Mouse (Mus musculus) neural tube, embryonic 11.5 days (tissue): ENCODE measurements around the gene Klhl35. TPM values are rescaled to one million over a fixed set of nuclear protein-coding genes. Genes with fewer than 3 reads are reported as not detected.
A peak's percentile ranks its signal among the peaks of the same experiment; 100 is the strongest.

ENCODE experiments used
- ATAC-seq: fragments of 200-750 bp; cut with Nextera tagmentation; 2 replicates; pipeline ENCODE4 v1.8.0; 2017; ENCODE audit warnings: moderate number of reproducible peaks, mild to moderate bottlenecking, moderate TSS enrichment, moderate library complexity; ENCODE audit not compliant: insufficient read depth, low FRiP score, low TSS enrichment
- DNase-seq: peaks from one replicate; pipeline ENCODE4 v3.0.0-alpha.2; 2015; ENCODE audit warnings: low spot score
- H3K27ac ChIP-seq: fragments of 300-500 bp; sonication (generic); 2 replicates; pipeline ENCODE4 v1.5.1; 2014; ENCODE audit warnings: low read depth, mild to moderate bottlenecking, low read length
- H3K27me3 ChIP-seq: fragments of 300-500 bp; sonication (generic); 2 replicates; pipeline ENCODE4 v1.6.1; 2014; ENCODE audit warnings: mild to moderate bottlenecking, low read length, mixed read lengths; ENCODE audit not compliant: control insufficient read depth, insufficient read depth
- H3K36me3 ChIP-seq: fragments of 300-500 bp; sonication (generic); 2 replicates; pipeline ENCODE4 v1.6.1; 2014; ENCODE audit warnings: mild to moderate bottlenecking, low read length, moderate library complexity, mixed read lengths; ENCODE audit not compliant: control insufficient read depth, insufficient read depth
- H3K4me1 ChIP-seq: fragments of 300-500 bp; sonication (generic); 2 replicates; pipeline ENCODE4 v1.6.1; 2014; ENCODE audit warnings: low read length, mixed read lengths; ENCODE audit not compliant: control insufficient read depth, insufficient read depth
- H3K4me2 ChIP-seq: fragments of 300-500 bp; sonication (generic); 2 replicates; pipeline ENCODE4 v1.6.1; 2014; ENCODE audit warnings: low read depth, mild to moderate bottlenecking, moderate library complexity
- H3K4me3 ChIP-seq: fragments of 300-500 bp; sonication (generic); 2 replicates; pipeline ENCODE4 v1.5.1; 2014; ENCODE audit warnings: low read depth, low read length
- H3K9ac ChIP-seq: fragments of 300-500 bp; sonication (generic); 2 replicates; pipeline ENCODE4 v1.6.1; 2014; ENCODE audit warnings: mild to moderate bottlenecking, low read length
- H3K9me3 ChIP-seq: fragments of 300-500 bp; sonication (generic); 2 replicates; pipeline ENCODE4 v1.6.1; 2016; ENCODE audit warnings: low read length; ENCODE audit not compliant: control insufficient read depth
- WGBS: fragments of 180-500 bp; shearing (Covaris S2); extraction: QIAGEN DNeasy Blood & Tissue Kit; methylation state at CpG from one replicate; pipeline ENCODE4 v1.1.7; 2014; 5-methylcytosine and 5-hydroxymethylcytosine counted together
- polyA plus RNA-seq: library from polyadenylated mRNA; unstranded; fragments of >200 nt; fragmentation: Nextera tagmentation; extraction: Ambion mirVana; gene quantifications from 2 replicates; pipeline ENCODE4 v1.2.1, GENCODE M21; 2014

The Klhl35 gene
- polyA plus RNA-seq, 1 experiment from 2014 or later: 31.4 TPM

DNA sequence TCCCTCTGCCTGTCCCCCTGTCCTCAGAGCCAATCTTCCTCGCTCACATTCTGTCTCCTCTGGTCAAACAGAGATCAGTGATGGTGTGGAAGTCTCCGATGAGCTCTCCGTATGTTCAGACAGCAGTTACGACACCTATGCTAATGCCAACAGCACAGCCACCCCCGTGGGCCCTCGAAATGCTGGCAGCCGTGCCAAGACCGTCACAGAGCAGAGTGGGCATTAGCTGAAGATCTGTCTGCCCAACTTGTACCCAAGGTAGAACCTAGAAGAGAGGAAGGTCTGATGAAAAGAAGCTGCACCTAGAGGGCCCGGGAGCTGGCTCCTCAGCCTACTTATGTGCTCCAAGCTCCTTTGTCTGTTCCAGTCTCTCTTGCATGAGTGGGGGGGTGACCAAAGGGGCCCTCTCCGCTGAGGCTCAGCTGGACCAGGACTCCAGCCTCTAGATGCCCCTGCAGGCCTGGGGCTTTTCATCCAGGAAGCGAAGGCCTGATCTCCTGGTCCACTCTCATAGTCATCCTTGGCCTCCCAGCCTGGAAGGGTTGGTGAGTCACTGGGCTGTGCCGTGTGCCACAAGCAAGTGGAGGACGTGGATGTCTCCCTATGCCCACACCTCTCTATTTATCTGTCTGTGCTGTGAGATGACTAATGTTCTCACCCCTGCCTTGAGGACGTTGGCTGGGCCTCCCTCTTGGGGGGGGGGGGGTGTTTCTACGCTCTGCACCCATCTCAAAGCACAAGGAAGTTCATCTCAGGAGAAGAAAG lies 5.7 kb upstream of the Klhl35 start:
- Histone ChIP-seq H3K36me3 (no peaks in the 10 kb centered on the region; the same call in 1 of the 2 replicates), H3K9ac (no peak overlapping the region), H3K27ac (no peak overlapping the region), H3K4me2 (no peak overlapping the region), H3K27me3 (no peaks in the 10 kb centered on the region), H3K4me3 (no peak overlapping the region), H3K9me3 (no peaks in the 10 kb centered on the region), H3K4me1 (no peaks in the 10 kb centered on the region)
- DNase-seq: no peak
- no peak for ATAC-seq
- WGBS: 91% methylated on average over 15 of the region's 15 CpGs

DNA sequence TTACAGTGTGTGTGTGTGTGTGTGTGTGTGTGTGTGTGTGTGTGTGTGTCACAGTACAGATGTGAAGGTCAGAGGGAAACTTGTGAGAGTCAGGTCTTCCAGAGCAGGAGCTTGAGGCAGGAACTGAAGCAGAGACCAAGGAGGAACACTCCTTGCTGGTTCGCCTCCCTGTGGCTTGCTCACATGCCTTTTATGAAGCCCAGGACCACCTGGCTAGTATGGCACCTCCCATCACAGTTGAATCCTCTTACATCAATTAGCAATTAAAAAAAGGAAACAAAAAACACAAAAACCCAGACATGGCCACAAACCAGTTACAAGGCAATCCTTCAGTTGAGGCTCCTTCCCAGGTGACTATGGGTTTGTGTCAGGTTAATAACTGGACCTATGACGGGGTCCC lies 2.7 kb upstream of the Klhl35 start:
- WGBS: 81% methylated on average over 2 of the region's 2 CpGs
- H3K36me3 ChIP-seq: no peaks in the 10 kb centered on the region; the same call in 1 of the 2 replicates
- H3K27ac ChIP-seq: no peak overlapping the region
- no peaks in the 10 kb centered on the region for H3K27me3 ChIP-seq
- ATAC-seq: no peak
- H3K9me3 ChIP-seq: no peaks in the 10 kb centered on the region
- H3K9ac ChIP-seq: no peak overlapping the region
- H3K4me3 ChIP-seq: no peak overlapping the region
- H3K4me2 ChIP-seq: no peak overlapping the region
- no peak for DNase-seq
- peaks cover 23% of the 10 kb centered on the region for H3K4me1 ChIP-seq

DNA sequence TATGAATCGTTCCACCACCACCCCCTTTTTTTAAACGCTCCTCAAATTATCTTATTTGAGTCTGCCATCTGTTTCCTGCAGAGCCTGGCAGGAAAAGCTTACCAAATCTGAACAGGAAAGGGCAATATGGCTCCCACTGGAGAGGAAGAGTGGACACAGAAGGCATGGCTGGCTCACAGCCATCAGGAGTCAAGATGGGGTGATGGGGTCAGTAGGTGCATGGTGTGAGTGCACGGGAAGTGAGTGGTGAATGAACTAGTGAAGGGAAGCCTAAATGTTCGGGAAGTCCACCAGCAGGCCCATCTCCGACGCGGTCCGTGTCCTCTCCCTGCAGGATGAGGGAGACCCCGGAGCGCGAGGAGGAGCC lies 2.1 kb downstream of the Klhl35 start:
- DNase-seq (no peak), ATAC-seq (no peak)
- H3K4me2 ChIP-seq: peak overlapping the region; percentile 69
- H3K27ac ChIP-seq: peak overlapping the region; percentile 83
- WGBS: 20% methylated on average over 11 of the region's 11 CpGs
- H3K9ac ChIP-seq: peak overlapping the region; percentile 76
- peak overlapping the region; percentile 39 for H3K4me3 ChIP-seq
- no peaks in the 10 kb centered on the region for H3K36me3 ChIP-seq
- H3K4me1 ChIP-seq: peaks cover 37% of the 10 kb centered on the region
- H3K27me3 ChIP-seq: peaks cover 5% of the 10 kb centered on the region; the same call in 1 of the 2 replicates
- H3K9me3 ChIP-seq: no peaks in the 10 kb centered on the region

DNA sequence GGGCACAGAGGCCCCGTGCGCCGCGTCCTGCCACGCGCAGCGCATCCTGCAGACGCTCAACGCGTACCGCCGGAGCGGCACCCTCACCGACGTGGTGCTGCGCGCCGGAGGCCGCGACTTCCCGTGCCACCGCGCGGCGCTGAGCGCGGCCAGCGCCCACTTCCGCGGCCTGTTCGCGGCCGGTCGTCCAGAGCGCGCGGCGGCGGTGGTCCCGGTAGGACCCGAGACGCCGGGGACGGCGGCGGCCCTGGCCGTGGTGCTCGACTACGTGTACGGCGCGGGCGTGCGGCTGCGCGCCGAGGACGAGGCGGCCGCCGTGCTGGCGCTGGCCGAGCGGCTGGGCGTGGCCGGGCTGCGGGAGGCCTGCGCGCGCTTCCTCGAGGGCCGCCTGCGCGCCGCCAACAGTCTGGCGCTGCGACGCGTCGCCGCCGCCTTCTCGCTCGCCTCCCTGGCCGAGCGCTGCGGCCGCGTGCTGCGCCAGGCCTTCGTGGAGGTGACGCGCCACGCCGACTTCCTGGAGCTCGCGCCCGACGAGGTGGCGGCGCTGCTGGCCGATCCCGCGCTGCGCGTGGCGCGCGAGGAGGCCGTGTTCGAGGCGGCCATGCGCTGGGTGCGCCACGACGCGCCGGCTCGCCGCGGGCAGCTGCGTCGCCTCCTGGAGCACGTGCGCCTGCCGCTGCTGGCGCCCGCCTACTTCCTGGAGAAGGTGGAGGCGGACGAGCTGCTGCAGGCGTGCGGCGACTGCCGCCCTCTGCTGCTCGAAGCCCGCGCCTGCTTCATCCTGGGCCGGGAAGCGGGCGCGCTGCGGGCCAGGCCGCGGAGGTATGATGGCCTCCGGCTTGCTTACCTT lies 2.7 kb downstream of the Klhl35 start:
- peak overlapping the region; percentile 83 for H3K27ac ChIP-seq
- H3K27me3 ChIP-seq: peaks cover 5% of the 10 kb centered on the region; the same call in 1 of the 2 replicates
- peaks cover 37% of the 10 kb centered on the region for H3K4me1 ChIP-seq
- H3K4me3 ChIP-seq: peak overlapping the region; percentile 39
- H3K36me3 ChIP-seq: no peaks in the 10 kb centered on the region
- ATAC-seq: peak; percentile 51; the same call in 1 of the 2 replicates
- peak; percentile 82 for DNase-seq
- peak overlapping the region; percentile 69 for H3K4me2 ChIP-seq
- H3K9me3 ChIP-seq: no peaks in the 10 kb centered on the region
- WGBS: 2% methylated on average over 108 of the region's 145 CpGs
- peak overlapping the region; percentile 76 for H3K9ac ChIP-seq

DNA sequence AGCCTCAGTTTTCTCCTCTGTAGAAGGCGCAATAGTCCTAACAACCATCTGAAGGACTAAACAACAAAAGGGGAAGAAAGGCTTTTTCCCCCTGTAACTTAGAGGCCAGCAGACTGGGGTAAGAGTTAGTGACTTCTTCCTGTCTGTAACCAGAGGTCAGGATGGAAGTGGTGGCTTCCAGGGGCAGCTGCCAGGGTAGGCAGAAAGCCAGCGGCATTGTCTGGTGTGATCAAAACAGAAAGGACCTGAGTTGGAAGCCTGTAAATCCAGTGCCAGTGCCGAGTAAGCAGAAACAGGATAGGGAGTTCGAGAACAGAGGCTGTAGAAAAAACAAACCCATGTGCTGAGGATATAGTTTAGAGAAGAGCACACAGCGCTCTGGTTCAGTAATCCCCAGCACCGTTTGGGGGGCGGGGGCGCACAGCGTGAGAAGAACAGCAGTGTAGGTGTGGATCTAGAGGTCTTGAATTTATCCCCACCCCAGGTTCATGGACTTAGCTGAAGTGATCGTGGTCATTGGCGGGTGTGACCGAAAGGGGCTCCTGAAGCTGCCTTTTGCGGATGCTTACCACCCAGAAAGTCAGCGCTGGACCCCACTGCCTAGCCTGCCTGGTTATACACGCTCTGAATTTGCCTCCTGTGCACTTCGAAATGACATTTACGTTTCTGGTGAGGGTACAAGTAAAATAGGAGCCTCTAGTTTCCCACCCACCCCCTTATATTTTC lies 4.0 kb downstream of the Klhl35 start:
- no peak for DNase-seq
- WGBS: 81% methylated on average over 17 of the region's 17 CpGs
- Histone ChIP-seq H3K36me3 (peaks cover 2% of the 10 kb centered on the region; the same call in 1 of the 2 replicates), H3K9ac (no peak overlapping the region), H3K27ac (no peak overlapping the region), H3K27me3 (peaks cover 5% of the 10 kb centered on the region; the same call in 1 of the 2 replicates), H3K4me2 (no peak overlapping the region), H3K4me3 (no peak overlapping the region), H3K4me1 (peaks cover 39% of the 10 kb centered on the region), H3K9me3 (no peaks in the 10 kb centered on the region)
- ATAC-seq: no peak

DNA sequence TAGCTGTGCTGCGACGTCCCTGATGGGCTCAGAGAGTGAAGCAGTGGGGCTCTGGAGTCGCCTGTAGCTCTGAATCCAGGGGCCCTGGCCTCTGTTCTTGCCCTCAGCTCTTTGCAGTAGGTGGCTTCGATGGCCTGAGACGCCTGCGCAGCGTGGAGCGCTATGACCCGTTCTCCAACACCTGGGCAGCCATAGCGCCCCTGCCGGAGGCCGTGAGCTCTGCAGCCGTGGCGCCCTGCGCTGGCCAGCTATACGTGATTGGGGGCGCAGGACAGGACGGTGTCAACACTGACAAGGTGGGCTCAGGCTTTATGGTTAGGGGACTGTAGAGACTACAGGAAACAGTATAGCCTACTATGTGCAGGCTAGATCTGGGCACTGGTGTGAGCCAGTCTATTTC lies 5.8 kb downstream of the Klhl35 start:
- no peak overlapping the region for H3K9ac ChIP-seq
- H3K36me3 ChIP-seq: peaks cover 2% of the 10 kb centered on the region; the same call in 1 of the 2 replicates
- H3K27ac ChIP-seq: no peak overlapping the region
- no peak for ATAC-seq
- no peak overlapping the region for H3K4me2 ChIP-seq
- H3K9me3 ChIP-seq: no peaks in the 10 kb centered on the region
- 58% methylated on average over 18 of the region's 18 CpGs for WGBS
- H3K27me3 ChIP-seq: peaks cover 5% of the 10 kb centered on the region; the same call in 1 of the 2 replicates
- peak; percentile 18 for DNase-seq
- no peak overlapping the region for H3K4me3 ChIP-seq
- peaks cover 26% of the 10 kb centered on the region for H3K4me1 ChIP-seq

DNA sequence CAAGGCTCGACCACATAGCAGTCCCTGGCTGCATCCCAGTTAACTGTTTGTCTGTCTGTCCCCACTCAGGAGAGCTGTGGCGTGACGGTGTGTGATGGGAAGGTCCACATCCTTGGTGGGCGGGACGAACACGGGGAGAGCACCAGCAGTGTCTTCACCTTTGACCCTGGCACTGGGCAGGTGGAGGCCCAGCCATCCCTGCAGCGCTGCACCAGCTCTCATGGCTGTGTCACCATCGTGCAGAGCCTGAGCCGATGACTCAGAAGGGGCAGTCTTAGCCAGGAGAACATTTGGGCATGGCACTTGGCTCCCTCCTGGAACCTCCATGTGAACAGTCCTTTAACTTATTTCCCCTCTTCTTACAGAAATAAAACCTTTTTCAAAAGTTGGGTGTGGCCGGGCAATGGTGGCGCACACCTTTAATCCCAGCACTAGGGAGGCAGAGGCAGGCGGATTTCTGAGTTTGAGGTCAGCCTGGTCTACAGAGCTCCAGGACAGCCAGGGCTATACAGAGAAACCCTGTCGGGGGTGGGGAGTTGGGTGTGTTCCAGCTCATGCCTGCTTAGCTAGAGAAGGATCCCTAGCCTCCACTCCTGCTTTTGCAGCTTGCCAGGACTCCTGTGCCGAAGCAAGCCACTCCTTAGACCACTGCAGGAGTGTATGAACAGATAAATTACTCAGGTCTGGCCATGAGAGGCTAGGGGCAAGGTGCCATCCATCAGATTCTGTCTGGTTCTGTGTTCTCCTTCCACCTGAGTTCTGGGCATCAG lies 8.0 kb downstream of the Klhl35 start:
- 84% methylated on average over 14 of the region's 14 CpGs for WGBS
- no peaks in the 10 kb centered on the region for H3K9me3 ChIP-seq
- H3K4me2 ChIP-seq: no peak overlapping the region
- H3K27ac ChIP-seq: 0 out of 2 replicates have a peak overlapping the region, but pooled peaks have one; percentile 69
- no peak overlapping the region for H3K9ac ChIP-seq
- H3K4me1 ChIP-seq: peaks cover 10% of the 10 kb centered on the region
- DNase-seq: peak; percentile 18
- peaks cover 12% of the 10 kb centered on the region for H3K36me3 ChIP-seq
- H3K4me3 ChIP-seq: no peak overlapping the region
- ATAC-seq: no peak
- H3K27me3 ChIP-seq: peaks cover 5% of the 10 kb centered on the region; the same call in 1 of the 2 replicates
